Mouse (Mus musculus): ENCODE measurements around the gene Vsig10. TPM values are rescaled to one million over a fixed set of nuclear protein-coding genes. Genes with fewer than 3 reads are reported as not detected.
"Not testable (repeated sequence)": the region's sequence is repeated elsewhere in the genome, so short reads cannot be mapped to it uniquely, and the experiment has no call there.

Gene Vsig10
- polyA plus RNA-seq, 1 experiment from 2014 or later = 5.4 TPM

GRCm38 (mm10) chr5:117286831-117287822, 31.8 kb upstream of the Vsig10 start, which contains the start of gene Pebp1:
Gene Pebp1 (minus strand): TSS chr5:117287625.
- Histone ChIP-seq H3K36me3 (peaks cover 33% of the 10 kb centered on the region), H3K9me3 (no peaks in the 10 kb centered on the region), H3K27me3 (ENCODE audit: insufficient read depth, poor library complexity, severe bottlenecking) (no peaks in the 10 kb centered on the region), H3K27ac (peak within 1 kb of the TSS; percentile 90), H3K4me1 (peaks cover 31% of the 10 kb centered on the region), H3K4me3 (peak within 1 kb of the TSS; percentile 89)
- under 1% methylated on average over 77 of the region's 77 CpGs for WGBS
- peak; percentile 98 for DNase-seq (ENCODE audit: low spot score)

- H3K36me3 ChIP-seq = peaks cover 13% of the 10 kb centered on the region
- DNase-seq (ENCODE audit: low spot score) = no peak
- H3K27me3 ChIP-seq (ENCODE audit: insufficient read depth, poor library complexity, severe bottlenecking) = no peaks in the 10 kb centered on the region
- no peak overlapping the region for H3K27ac ChIP-seq
- H3K9me3 ChIP-seq = no peaks in the 10 kb centered on the region
- H3K4me1 ChIP-seq = peaks cover 29% of the 10 kb centered on the region
- H3K4me3 ChIP-seq = no peak overlapping the region
Observed at GRCm38 (mm10) chr5:117289646-117290045, 29.2 kb upstream of the Vsig10 start.

- H3K4me1 ChIP-seq = peaks cover 25% of the 10 kb centered on the region
- no peaks in the 10 kb centered on the region for H3K27me3 ChIP-seq (ENCODE audit: insufficient read depth, poor library complexity, severe bottlenecking)
- no peak overlapping the region for H3K27ac ChIP-seq
- DNase-seq (ENCODE audit: low spot score) = no peak
- WGBS = 88% methylated on average over 2 of the region's 2 CpGs
- peaks cover 9% of the 10 kb centered on the region for H3K36me3 ChIP-seq
- H3K4me3 ChIP-seq = no peak overlapping the region
- no peaks in the 10 kb centered on the region for H3K9me3 ChIP-seq
Observed at GRCm38 (mm10) chr5:117290081-117290480, 28.8 kb upstream of the Vsig10 start.

GRCm38 (mm10) chr5:117291312-117291711, 27.6 kb upstream of the Vsig10 start:
- 85% methylated on average over 3 of the region's 3 CpGs for WGBS

GRCm38 (mm10) chr5:117292547-117292946, 26.3 kb upstream of the Vsig10 start:
- no peaks in the 10 kb centered on the region for H3K36me3 ChIP-seq
- no peak for DNase-seq (ENCODE audit: low spot score)
- WGBS = 73% methylated on average over 6 of the region's 6 CpGs

More at GRCm38 (mm10) chr5:117291312-117291711, 27.6 kb upstream of the Vsig10 start:
- Histone ChIP-seq H3K4me1 (peaks cover 13% of the 10 kb centered on the region), H3K27ac (no peak overlapping the region), H3K9me3 (no peaks in the 10 kb centered on the region), H3K27me3 (ENCODE audit: insufficient read depth, poor library complexity, severe bottlenecking) (no peaks in the 10 kb centered on the region), H3K36me3 (no peaks in the 10 kb centered on the region), H3K4me3 (no peak overlapping the region)
- no peak for DNase-seq (ENCODE audit: low spot score)

GRCm38 (mm10) chr5:117293776-117294175, 25.1 kb upstream of the Vsig10 start:
- H3K27me3 ChIP-seq (ENCODE audit: insufficient read depth, poor library complexity, severe bottlenecking); H3K4me3 ChIP-seq; H3K36me3 ChIP-seq; DNase-seq (ENCODE audit: low spot score); H3K4me1 ChIP-seq; H3K9me3 ChIP-seq; H3K27ac ChIP-seq: not testable (repeated sequence)
- 82% methylated on average over 3 of the region's 3 CpGs for WGBS

More at GRCm38 (mm10) chr5:117292547-117292946, 26.3 kb upstream of the Vsig10 start:
- Histone ChIP-seq H3K4me3 (no peak overlapping the region), H3K27ac (no peak overlapping the region), H3K27me3 (ENCODE audit: insufficient read depth, poor library complexity, severe bottlenecking) (no peaks in the 10 kb centered on the region), H3K4me1 (peaks cover 8% of the 10 kb centered on the region), H3K9me3 (no peaks in the 10 kb centered on the region)

- 86% methylated on average over 8 of the region's 8 CpGs for WGBS
- no peaks in the 10 kb centered on the region for H3K4me1 ChIP-seq
- H3K36me3 ChIP-seq = no peaks in the 10 kb centered on the region
- H3K27me3 ChIP-seq (ENCODE audit: insufficient read depth, poor library complexity, severe bottlenecking) = no peaks in the 10 kb centered on the region
- no peaks in the 10 kb centered on the region for H3K9me3 ChIP-seq
- no peak overlapping the region for H3K4me3 ChIP-seq
- no peak overlapping the region for H3K27ac ChIP-seq
- no peak for DNase-seq (ENCODE audit: low spot score)
Observed at GRCm38 (mm10) chr5:117295011-117295410, 23.9 kb upstream of the Vsig10 start.

- Histone ChIP-seq H3K4me3 (no peak overlapping the region), H3K36me3 (no peaks in the 10 kb centered on the region), H3K27me3 (ENCODE audit: insufficient read depth, poor library complexity, severe bottlenecking) (no peaks in the 10 kb centered on the region), H3K9me3 (no peaks in the 10 kb centered on the region), H3K27ac (no peak overlapping the region), H3K4me1 (peaks cover 15% of the 10 kb centered on the region)
- 58% methylated on average over 3 of the region's 3 CpGs for WGBS
- DNase-seq (ENCODE audit: low spot score) = no peak
Observed at GRCm38 (mm10) chr5:117302899-117303298, 16.0 kb upstream of the Vsig10 start.

GRCm38 (mm10) chr5:117303691-117304579, 14.9 kb upstream of the Vsig10 start:
- Histone ChIP-seq H3K4me3 (no peak overlapping the region), H3K36me3 (no peaks in the 10 kb centered on the region), H3K27ac (peak overlapping the region; percentile 62; the same call in 1 of the 2 replicates), H3K4me1 (peaks cover 15% of the 10 kb centered on the region), H3K9me3 (no peaks in the 10 kb centered on the region), H3K27me3 (ENCODE audit: insufficient read depth, poor library complexity, severe bottlenecking) (no peaks in the 10 kb centered on the region)
- DNase-seq (ENCODE audit: low spot score) = no peak
- WGBS = 39% methylated on average over 18 of the region's 18 CpGs

GRCm38 (mm10) chr5:117304947-117305346, 13.9 kb upstream of the Vsig10 start:
- no peak for DNase-seq (ENCODE audit: low spot score)
- no peaks in the 10 kb centered on the region for H3K27me3 ChIP-seq (ENCODE audit: insufficient read depth, poor library complexity, severe bottlenecking)
- H3K27ac ChIP-seq = no peak overlapping the region
- no peaks in the 10 kb centered on the region for H3K9me3 ChIP-seq
- H3K4me3 ChIP-seq = no peak overlapping the region
- 69% methylated on average over 7 of the region's 7 CpGs for WGBS
- peaks cover 15% of the 10 kb centered on the region for H3K4me1 ChIP-seq
- H3K36me3 ChIP-seq = no peaks in the 10 kb centered on the region

- no peak overlapping the region for H3K4me3 ChIP-seq
- DNase-seq (ENCODE audit: low spot score) = no peak
- peaks cover 15% of the 10 kb centered on the region for H3K4me1 ChIP-seq
- WGBS = 88% methylated on average over 5 of the region's 5 CpGs
- H3K9me3 ChIP-seq = no peaks in the 10 kb centered on the region
- H3K36me3 ChIP-seq = no peaks in the 10 kb centered on the region
- H3K27ac ChIP-seq = no peak overlapping the region
- H3K27me3 ChIP-seq (ENCODE audit: insufficient read depth, poor library complexity, severe bottlenecking) = no peaks in the 10 kb centered on the region
Observed at GRCm38 (mm10) chr5:117305754-117306153, 13.1 kb upstream of the Vsig10 start.

- 89% methylated on average over 2 of the region's 2 CpGs for WGBS
- Histone ChIP-seq H3K27ac (no peak overlapping the region), H3K9me3 (no peaks in the 10 kb centered on the region), H3K4me1 (peaks cover 15% of the 10 kb centered on the region), H3K27me3 (ENCODE audit: insufficient read depth, poor library complexity, severe bottlenecking) (no peaks in the 10 kb centered on the region), H3K36me3 (no peaks in the 10 kb centered on the region), H3K4me3 (no peak overlapping the region)
- DNase-seq (ENCODE audit: low spot score) = no peak
Observed at GRCm38 (mm10) chr5:117306826-117307225, 12.1 kb upstream of the Vsig10 start.

GRCm38 (mm10) chr5:117307699-117308098, 11.2 kb upstream of the Vsig10 start:
- 29% methylated on average over 11 of the region's 11 CpGs for WGBS
- no peak overlapping the region for H3K27ac ChIP-seq
- H3K4me1 ChIP-seq = peaks cover 15% of the 10 kb centered on the region
- DNase-seq (ENCODE audit: low spot score) = peak; percentile 87
- no peak overlapping the region for H3K4me3 ChIP-seq
- H3K27me3 ChIP-seq (ENCODE audit: insufficient read depth, poor library complexity, severe bottlenecking) = no peaks in the 10 kb centered on the region
- no peaks in the 10 kb centered on the region for H3K36me3 ChIP-seq
- no peaks in the 10 kb centered on the region for H3K9me3 ChIP-seq

Data from heart, embryonic 10.5 days (tissue).